Mouse (Mus musculus): ENCODE measurements around the gene Crat. TPM values are rescaled to one million over a fixed set of nuclear protein-coding genes. Genes with fewer than 3 reads are reported as not detected.

The Crat gene
- polyA plus RNA-seq, 1 experiment from 2014 or later = 28.0 TPM

- no peak overlapping the region for H3K4me2 ChIP-seq
- no peak overlapping the region for H3K9ac ChIP-seq
- peak overlapping the region; percentile 36; the same call in 1 of the 2 replicates for H3K27ac ChIP-seq (ENCODE audit: low read depth)
- H3K4me3 ChIP-seq (ENCODE audit: low read depth, low read length) = no peak overlapping the region
- H3K27me3 ChIP-seq (ENCODE audit: insufficient read depth, low read length) = no peaks in the 10 kb centered on the region
- H3K4me1 ChIP-seq (ENCODE audit: insufficient read depth) = no peaks in the 10 kb centered on the region
- ATAC-seq (ENCODE audit: insufficient read depth) = no peak
- no peaks in the 10 kb centered on the region for H3K9me3 ChIP-seq (ENCODE audit: low read depth, low read length)
- peaks cover 17% of the 10 kb centered on the region for H3K36me3 ChIP-seq (ENCODE audit: insufficient read depth)
- 50% methylated on average over 13 of the region's 13 CpGs for WGBS
- no peak for DNase-seq
- no peak for TF ChIP-seq CTCF (IDR thresholded peaks at IDR 0.05; ENCODE audit: low read depth)
These were observed 40.7 kb upstream of the Crat start for GRCm38 (mm10) chr2:30456104-30456980.

GRCm38 (mm10) chr2:30454587-30454986 is 39.0 kb upstream of the Crat start:
- Histone ChIP-seq H3K9ac (no peak overlapping the region), H3K4me1 (ENCODE audit: insufficient read depth) (no peaks in the 10 kb centered on the region), H3K27me3 (ENCODE audit: insufficient read depth, low read length) (no peaks in the 10 kb centered on the region), H3K36me3 (ENCODE audit: insufficient read depth) (peaks cover 28% of the 10 kb centered on the region), H3K4me2 (no peak overlapping the region), H3K4me3 (ENCODE audit: low read depth, low read length) (no peak overlapping the region), H3K9me3 (ENCODE audit: low read depth, low read length) (peaks cover 5% of the 10 kb centered on the region; the same call in 1 of the 2 replicates), H3K27ac (ENCODE audit: low read depth) (no peak overlapping the region)
- DNase-seq (no peak), ATAC-seq (ENCODE audit: insufficient read depth) (no peak)
- TF ChIP-seq CTCF (IDR thresholded peaks at IDR 0.05; ENCODE audit: low read depth) = no peak
- WGBS = 69% methylated on average over 5 of the region's 5 CpGs

GRCm38 (mm10) chr2:30453570-30453969 is 38.0 kb upstream of the Crat start:
- no peak for TF ChIP-seq CTCF (IDR thresholded peaks at IDR 0.05; ENCODE audit: low read depth)
- H3K27me3 ChIP-seq (ENCODE audit: insufficient read depth, low read length) = no peaks in the 10 kb centered on the region
- no peak overlapping the region for H3K9ac ChIP-seq
- DNase-seq = no peak
- H3K9me3 ChIP-seq (ENCODE audit: low read depth, low read length) = peaks cover 5% of the 10 kb centered on the region; the same call in 1 of the 2 replicates
- no peak overlapping the region for H3K4me3 ChIP-seq (ENCODE audit: low read depth, low read length)
- H3K36me3 ChIP-seq (ENCODE audit: insufficient read depth) = peaks cover 33% of the 10 kb centered on the region
- ATAC-seq (ENCODE audit: insufficient read depth) = no peak
- 58% methylated on average over 3 of the region's 3 CpGs for WGBS
- H3K27ac ChIP-seq (ENCODE audit: low read depth) = peak overlapping the region; percentile 48
- no peak overlapping the region for H3K4me2 ChIP-seq
- H3K4me1 ChIP-seq (ENCODE audit: insufficient read depth) = no peaks in the 10 kb centered on the region

- Histone ChIP-seq H3K4me3 (ENCODE audit: low read depth, low read length) (no peak overlapping the region), H3K9me3 (ENCODE audit: low read depth, low read length) (peaks cover 5% of the 10 kb centered on the region; the same call in 1 of the 2 replicates), H3K27me3 (ENCODE audit: insufficient read depth, low read length) (no peaks in the 10 kb centered on the region), H3K36me3 (ENCODE audit: insufficient read depth) (peaks cover 50% of the 10 kb centered on the region), H3K4me1 (ENCODE audit: insufficient read depth) (no peaks in the 10 kb centered on the region), H3K4me2 (no peak overlapping the region), H3K9ac (no peak overlapping the region), H3K27ac (ENCODE audit: low read depth) (no peak overlapping the region; the same call in 1 of the 2 replicates)
- 74% methylated on average over 3 of the region's 3 CpGs for WGBS
- DNase-seq (no peak), ATAC-seq (ENCODE audit: insufficient read depth) (no peak)
- TF ChIP-seq CTCF (IDR thresholded peaks at IDR 0.05; ENCODE audit: low read depth) = no peak
These were observed 35.9 kb upstream of the Crat start for GRCm38 (mm10) chr2:30451525-30451924.

- H3K27me3 ChIP-seq (ENCODE audit: insufficient read depth, low read length) = no peaks in the 10 kb centered on the region
- no peak overlapping the region for H3K27ac ChIP-seq (ENCODE audit: low read depth)
- 69% methylated on average over 1 of the region's 1 CpGs for WGBS
- H3K36me3 ChIP-seq (ENCODE audit: insufficient read depth) = peaks cover 59% of the 10 kb centered on the region
- ATAC-seq (ENCODE audit: insufficient read depth) (no peak), DNase-seq (peak; percentile 41)
- peak; percentile 58 for TF ChIP-seq CTCF (IDR thresholded peaks at IDR 0.05; ENCODE audit: low read depth)
- H3K4me3 ChIP-seq (ENCODE audit: low read depth, low read length) = no peak overlapping the region
- H3K9me3 ChIP-seq (ENCODE audit: low read depth, low read length) = peaks cover 5% of the 10 kb centered on the region; the same call in 1 of the 2 replicates
- no peak overlapping the region for H3K9ac ChIP-seq
- peaks cover 7% of the 10 kb centered on the region for H3K4me1 ChIP-seq (ENCODE audit: insufficient read depth)
- H3K4me2 ChIP-seq = no peak overlapping the region
These were observed 34.9 kb upstream of the Crat start for GRCm38 (mm10) chr2:30450530-30450929.

GRCm38 (mm10) chr2:30448371-30448770 is 32.8 kb upstream of the Crat start:
- Histone ChIP-seq H3K36me3 (ENCODE audit: insufficient read depth) (peaks cover 66% of the 10 kb centered on the region), H3K27ac (ENCODE audit: low read depth) (peak overlapping the region; percentile 15; the same call in 1 of the 2 replicates)
- WGBS = 90% methylated on average over 7 of the region's 7 CpGs

More at GRCm38 (mm10) chr2:30448371-30448770, 32.8 kb upstream of the Crat start:
- ATAC-seq (ENCODE audit: insufficient read depth) (no peak), DNase-seq (no peak)
- H3K4me1 ChIP-seq (ENCODE audit: insufficient read depth) = peaks cover 25% of the 10 kb centered on the region
- H3K9me3 ChIP-seq (ENCODE audit: low read depth, low read length) = peaks cover 5% of the 10 kb centered on the region; the same call in 1 of the 2 replicates
- no peak overlapping the region for H3K4me3 ChIP-seq (ENCODE audit: low read depth, low read length)
- H3K9ac ChIP-seq = no peak overlapping the region
- no peak overlapping the region for H3K4me2 ChIP-seq
- TF ChIP-seq CTCF (IDR thresholded peaks at IDR 0.05; ENCODE audit: low read depth) = no peak
- no peaks in the 10 kb centered on the region for H3K27me3 ChIP-seq (ENCODE audit: insufficient read depth, low read length)

Measured in lung, embryonic 14.5 days (tissue).